Mouse (Mus musculus) MEL (cell line): Measurements from ENCODE around the gene Vamp2. TPM values are rescaled to one million over a fixed set of nuclear protein-coding genes. Genes with fewer than 3 reads are reported as not detected.

ENCODE experiments used
- DNase-seq: peaks from one replicate; pipeline ENCODE4 v3.0.0; 2011; ENCODE audit warnings: low read depth, low spot score
- H3K27ac ChIP-seq: 2 replicates; pipeline ENCODE4 v1.5.1; 2012; ENCODE audit warnings: low read depth, mild to moderate bottlenecking, control low read depth, low read length, moderate library complexity; ENCODE audit not compliant: control insufficient read depth
- H3K27me3 ChIP-seq, 2 experiments: fragments of 150-350 bp in 1 of 2; sonication (generic) in 1 of 2; 2 replicates each; pipeline ENCODE4 v1.6.1; 2012; ENCODE audit warnings: low read length in 2 of 2, mild to moderate bottlenecking in 2 of 2, improper control_type of control experiment in 1 of 2, moderate library complexity in 1 of 2; ENCODE audit not compliant: insufficient read depth in 2 of 2, control insufficient read depth in 1 of 2
- H3K36me3 ChIP-seq, 2 experiments: 2 replicates each; pipeline ENCODE4 v1.6.1; 2012 to 2014; ENCODE audit warnings: low read length in 2 of 2, improper control_type of control experiment in 1 of 2, inconsistent platforms in 1 of 2, mild to moderate bottlenecking in 1 of 2; ENCODE audit not compliant: insufficient read depth in 2 of 2, control insufficient read depth in 1 of 2
- H3K4me1 ChIP-seq, 2 experiments: fragments of 150-350 bp in 1 of 2; sonication (generic) in 1 of 2; 2 replicates each; pipeline ENCODE4 v1.6.1; 2012; ENCODE audit warnings: low read length in 2 of 2, improper control_type of control experiment in 1 of 2, mild to moderate bottlenecking in 1 of 2; ENCODE audit not compliant: insufficient read depth in 2 of 2, control insufficient read depth in 1 of 2
- H3K4me3 ChIP-seq, 2 experiments: fragments of 150-350 bp in 1 of 2; sonication (generic) in 1 of 2; 2 replicates each; pipeline ENCODE4 v1.5.1; 2012; ENCODE audit warnings: low read depth in 2 of 2, low read length in 2 of 2, mild to moderate bottlenecking in 2 of 2, moderate library complexity in 2 of 2, control low read depth in 1 of 2, improper control_type of control experiment in 1 of 2; ENCODE audit not compliant: control insufficient read depth in 1 of 2, insufficient read depth in 1 of 2
- H3K79me2 ChIP-seq: 2 replicates; pipeline ENCODE4 v1.6.1; 2012; ENCODE audit warnings: mild to moderate bottlenecking, low read length, moderate library complexity; ENCODE audit not compliant: control insufficient read depth, poor library complexity, insufficient read depth
- H3K9ac ChIP-seq: 2 replicates; pipeline ENCODE4 v1.6.1; 2012; ENCODE audit warnings: low read depth, mild to moderate bottlenecking, control low read depth, low read length, moderate library complexity; ENCODE audit not compliant: control insufficient read depth, poor library complexity, severe bottlenecking
- H3K9me3 ChIP-seq: fragments of 150-350 bp; sonication (generic); replicated peaks from 2 replicates; pipeline ENCODE4 v1.6.1; 2012; ENCODE audit warnings: mild to moderate bottlenecking, low read length, improper control_type of control experiment, moderate library complexity; ENCODE audit not compliant: insufficient read depth
- BHLHE40 ChIP-seq: IDR thresholded peaks from 2 replicates; pipeline ENCODE4 v1.6.1; 2012; ENCODE audit warnings: low read depth, mild to moderate bottlenecking, inconsistent platforms, low read length, improper control_type of control experiment, borderline replicate concordance
- CHD1 ChIP-seq: IDR thresholded peaks from 2 replicates; pipeline ENCODE4 v1.6.1; 2012; ENCODE audit warnings: low read depth, mild to moderate bottlenecking, inconsistent platforms, low read length, improper control_type of control experiment
- E2F4 ChIP-seq: IDR thresholded peaks from 2 replicates; pipeline ENCODE4 v1.6.1; 2011; ENCODE audit warnings: low read depth, low read length, improper control_type of control experiment, borderline replicate concordance
- ELF1 ChIP-seq: IDR thresholded peaks from 2 replicates; pipeline ENCODE4 v1.6.1; 2014; ENCODE audit warnings: low read depth, mild to moderate bottlenecking, inconsistent platforms, low read length, improper control_type of control experiment, moderate library complexity
- EP300 ChIP-seq, 2 experiments: IDR thresholded peaks; 2 replicates each; pipeline ENCODE4 v1.6.1; 2011; ENCODE audit warnings: improper control_type of control experiment in 2 of 2, low read length in 2 of 2, low read depth in 1 of 2, mild to moderate bottlenecking in 1 of 2
- GABPA ChIP-seq: IDR thresholded peaks from 2 replicates; pipeline ENCODE4 v1.6.1; 2012; ENCODE audit warnings: low read depth, mild to moderate bottlenecking, inconsistent platforms, low read length, improper control_type of control experiment, moderate library complexity
- HCFC1 ChIP-seq: IDR thresholded peaks from 2 replicates; pipeline ENCODE4 v1.6.1; 2012; ENCODE audit warnings: low read depth, mild to moderate bottlenecking, inconsistent platforms, low read length, improper control_type of control experiment, moderate library complexity
- JUND ChIP-seq: IDR thresholded peaks from 2 replicates; pipeline ENCODE4 v1.6.1; 2011; ENCODE audit warnings: low read depth, mild to moderate bottlenecking, improper control_type of control experiment, low read length
- KAT2A ChIP-seq: conservative IDR thresholded peaks from 2 replicates; pipeline ENCODE4 v1.6.1; 2012; ENCODE audit warnings: low read depth, low read length, improper control_type of control experiment, inconsistent platforms
- MAFK ChIP-seq: IDR thresholded peaks from 2 replicates; pipeline ENCODE4 v1.6.1; 2011; ENCODE audit warnings: low read depth, mild to moderate bottlenecking, low read length, improper control_type of control experiment, borderline replicate concordance
- MYC ChIP-seq: IDR thresholded peaks from 2 replicates; pipeline ENCODE4 v1.6.1; 2011; ENCODE audit warnings: low read depth, mild to moderate bottlenecking, low read length, improper control_type of control experiment, moderate library complexity
- POLR2A ChIP-seq, 2 experiments: IDR thresholded peaks; 2 replicates each; pipeline ENCODE4 v1.6.1; 2011 to 2012; ENCODE audit warnings: low read length in 2 of 2, mild to moderate bottlenecking in 2 of 2, control low read depth in 1 of 2, improper control_type of control experiment in 1 of 2, low read depth in 1 of 2, moderate library complexity in 1 of 2; ENCODE audit not compliant: control insufficient read depth in 1 of 2, insufficient read depth in 1 of 2, poor library complexity in 1 of 2
- SMC3 ChIP-seq: IDR thresholded peaks from 2 replicates; pipeline ENCODE4 v1.6.1; 2011; ENCODE audit warnings: low read depth, low read length, improper control_type of control experiment
- UBTF ChIP-seq: IDR thresholded peaks from 2 replicates; pipeline ENCODE4 v1.6.1; 2012; ENCODE audit warnings: low read depth, mild to moderate bottlenecking, inconsistent platforms, low read length, improper control_type of control experiment, moderate library complexity, borderline replicate concordance; ENCODE audit not compliant: insufficient read depth
- USF1 ChIP-seq: IDR thresholded peaks from 2 replicates; pipeline ENCODE4 v1.6.1; 2014; ENCODE audit warnings: low read depth, mild to moderate bottlenecking, inconsistent platforms, low read length, improper control_type of control experiment, moderate library complexity
- ZC3H11A ChIP-seq: IDR thresholded peaks from 2 replicates; pipeline ENCODE4 v1.6.1; 2012; ENCODE audit warnings: low read depth, mild to moderate bottlenecking, inconsistent platforms, low read length, improper control_type of control experiment
- ZKSCAN1 ChIP-seq: IDR thresholded peaks from 2 replicates; pipeline ENCODE4 v1.6.1; 2012; ENCODE audit warnings: low read depth, mild to moderate bottlenecking, inconsistent platforms, low read length, improper control_type of control experiment, moderate library complexity
- ZMIZ1 ChIP-seq: IDR thresholded peaks from 2 replicates; pipeline ENCODE4 v1.6.1; 2012; ENCODE audit warnings: low read depth, mild to moderate bottlenecking, inconsistent platforms, low read length, improper control_type of control experiment, moderate library complexity
- polyA plus RNA-seq, 2 experiments: library from polyadenylated mRNA; stranded (reverse) in 1 of 2; unstranded in 1 of 2; fragments of >175 nt in 1 of 2; fragments of >200 nt in 1 of 2; gene quantifications; 2 replicates each; pipeline versions ENCODE4 v1.2.1 to v1.2.4; 2012; ENCODE audit warnings: low replicate concordance in 2 of 2, low read depth in 1 of 2; ENCODE audit not compliant: insufficient read length in 2 of 2, insufficient read depth in 1 of 2, missing spikeins in 1 of 2
- total RNA-seq: library from RNA; depleted of rRNA; stranded (reverse); fragments of 300-350 nt; gene quantifications from 2 replicates; pipeline ENCODE4 v1.2.3, GENCODE M21; 2012

Vamp2 gene
- total and polyA plus RNA-seq, 3 experiments, result 3.3 to 28.9 TPM; not detected in 1

DNA sequence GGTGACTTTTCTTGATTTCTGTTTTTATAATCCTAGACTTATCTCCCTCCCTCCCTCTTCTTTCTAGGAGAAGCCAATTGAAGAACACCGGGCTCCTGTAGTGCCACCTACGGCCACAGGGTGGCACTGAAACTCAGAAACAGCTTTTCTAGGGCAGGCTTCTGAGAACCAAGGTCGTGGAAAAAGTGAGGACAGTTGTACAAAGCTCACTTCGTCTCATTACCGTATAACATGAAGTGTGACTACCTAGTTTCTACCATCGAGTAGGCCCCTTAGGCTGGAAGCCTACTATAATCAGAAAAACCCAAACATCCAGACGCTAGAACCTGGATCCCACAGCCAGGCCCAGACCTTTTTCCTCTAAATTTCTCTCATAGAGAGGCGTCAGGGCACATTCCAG, 21.3 kb upstream of the Vamp2 start (continued):
- TF ChIP-seq ZKSCAN1, result no peak
- TF ChIP-seq UBTF, result no peak
- TF ChIP-seq E2F4, result no peak
- TF ChIP-seq MAFK, result no peak
- TF ChIP-seq MYC, result peak; percentile 46; the same call in 1 of the 2 replicates
- TF ChIP-seq ZMIZ1, result no peak
- peak in 1 of 2 experiments; percentile 21; a peak in 1 of 4 replicates for TF ChIP-seq EP300 (IDR thresholded peaks at IDR 0.05; ENCODE audit: low read depth in 1 of 2, low read length in 2 of 2)
- no peak for TF ChIP-seq GABPA
- TF ChIP-seq ZC3H11A, result no peak
- TF ChIP-seq BHLHE40, result no peak

DNA sequence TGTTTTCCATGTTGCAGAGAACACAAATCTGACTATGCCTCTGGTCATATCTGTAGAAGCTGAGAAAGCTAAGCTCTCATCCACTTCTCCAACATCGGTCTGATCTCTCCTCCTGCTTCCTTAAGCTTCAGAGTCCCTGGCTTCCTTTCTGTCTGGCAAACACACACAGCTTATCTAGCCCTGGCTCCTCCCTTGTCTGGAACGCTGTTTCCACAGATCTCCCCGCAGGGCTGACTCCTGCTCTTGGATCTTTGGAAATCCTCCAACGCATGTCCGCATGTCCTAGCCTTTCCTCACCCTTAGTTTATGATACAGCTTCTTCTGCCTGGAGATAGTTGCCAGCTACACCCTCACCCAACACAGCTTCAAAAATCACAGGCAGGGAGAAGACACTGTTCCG, 20.7 kb upstream of the Vamp2 start:
- Histone ChIP-seq H3K9ac (no peak overlapping the region), H3K27ac (no peak overlapping the region), H3K27me3 (no peaks in the 10 kb centered on the region), H3K4me3 (no peak overlapping the region), H3K9me3 (no peaks in the 10 kb centered on the region), H3K36me3 (peaks cover 0 to 2% of the 10 kb centered on the region in 2 experiments; a peak in 1 of 4 replicates), H3K79me2 (peaks cover 5% of the 10 kb centered on the region; the same call in 1 of the 2 replicates), H3K4me1 (peaks cover 0 to 8% of the 10 kb centered on the region in 2 experiments; a peak in 1 of 4 replicates)
- no peak for DNase-seq
- no peak for TF ChIP-seq ELF1
- no peak for TF ChIP-seq USF1
- TF ChIP-seq SMC3, result no peak
- TF ChIP-seq KAT2A, result no peak
- TF ChIP-seq POLR2A (IDR thresholded peaks at IDR 0.05; ENCODE audit: control insufficient read depth in 1 of 2, insufficient read depth in 1 of 2, low read depth in 1 of 2, low read length in 2 of 2, poor library complexity in 1 of 2), result no peak
- TF ChIP-seq HCFC1, result no peak
- no peak for TF ChIP-seq E2F4
- TF ChIP-seq ZC3H11A, result no peak

DNA sequence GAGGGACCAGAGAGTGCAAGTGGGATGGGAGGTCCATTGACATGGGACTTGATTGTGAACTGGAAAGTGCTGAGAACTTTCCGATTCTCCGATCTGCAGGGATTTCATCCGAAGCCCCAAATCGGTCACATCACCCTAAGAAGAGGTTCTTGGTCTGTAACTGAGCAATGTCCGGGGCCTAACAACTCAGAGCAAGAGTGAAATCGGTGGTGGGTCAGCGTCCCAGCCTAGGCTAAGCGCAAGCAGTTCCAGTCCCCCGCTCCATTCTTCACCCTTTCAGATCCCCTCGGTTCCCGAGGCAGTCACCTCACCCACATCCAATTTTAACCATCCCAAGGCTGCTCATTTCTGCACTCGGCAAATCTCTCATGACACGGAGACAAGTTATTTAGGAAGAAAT, 18.2 kb upstream of the Vamp2 start:
- Histone ChIP-seq H3K27ac (peak overlapping the region; percentile 68), H3K27me3 (no peaks in the 10 kb centered on the region), H3K4me1 (peaks cover 0 to 2% of the 10 kb centered on the region in 2 experiments; a peak in 1 of 4 replicates), H3K36me3 (peaks cover 0 to 2% of the 10 kb centered on the region in 2 experiments; a peak in 1 of 4 replicates), H3K4me3 (peak overlapping the region; percentile 70 to 75), H3K79me2 (peaks cover 5% of the 10 kb centered on the region; the same call in 1 of the 2 replicates), H3K9ac (peak overlapping the region; percentile 79), H3K9me3 (no peaks in the 10 kb centered on the region)
- no peak for DNase-seq
- no peak for TF ChIP-seq JUND
- peak; percentile 73; the same call in 1 of the 2 replicates for TF ChIP-seq CHD1
